Mouse (Mus musculus) effector memory CD4-positive, alpha-beta T cell, adult 7 months (primary cell): ENCODE data around the gene Gm6710. TPM values are rescaled to one million over a fixed set of nuclear protein-coding genes. Genes with fewer than 3 reads are reported as not detected.

Experiments used
- polyA plus RNA-seq: library from polyadenylated mRNA; unstranded; fragments of 100-300 nt; shearing (Covaris generic); gene quantifications from one replicate; pipeline ENCODE4 v1.2.1, GENCODE M21; 2017

Gm6710 gene
- polyA plus RNA-seq = 5.5 TPM

DNA sequence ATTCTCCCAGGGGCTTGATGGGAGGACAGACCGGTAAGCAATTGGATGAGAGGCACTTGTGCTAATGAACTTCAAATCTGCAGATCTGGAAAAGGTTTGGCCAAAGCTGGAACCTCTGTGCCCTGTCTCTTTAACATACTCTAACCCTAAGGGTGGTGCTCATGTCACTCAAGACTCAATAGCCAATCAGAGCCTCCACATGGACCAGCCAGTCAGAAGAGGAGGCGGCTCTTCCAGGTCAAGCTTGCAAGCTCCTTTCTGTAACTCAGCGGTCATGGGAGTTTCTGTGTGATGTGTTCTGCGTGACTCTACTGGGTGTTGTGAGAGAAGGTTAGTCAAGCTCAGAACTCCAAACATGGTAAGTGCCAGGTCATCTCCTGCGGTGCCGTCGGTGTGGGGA, at the start of gene Gm6710:
Gene Gm6710, plus strand, starts transcription at position 196 of the 400 bp plus-strand sequence.

Other genes starting within 250 kb of the Gm6710 start
- gene Gm11007, start 225.2 kb upstream of the Gm6710 start, polyA plus RNA-seq = not detected
- not detected for gene Zfp969, start 165.6 kb upstream of the Gm6710 start, polyA plus RNA-seq
- not detected for gene Gm2007, start 127.7 kb upstream of the Gm6710 start, polyA plus RNA-seq
- gene Gm14288, start 68.1 kb upstream of the Gm6710 start, polyA plus RNA-seq = 0.21 TPM
- gene Zfp966, start 61.9 kb downstream of the Gm6710 start, polyA plus RNA-seq = 1.4 TPM
- 4.0 TPM for gene Gm2026, start 96.1 kb downstream of the Gm6710 start, polyA plus RNA-seq